Mouse (Mus musculus) liver, embryonic 12.5 days (tissue): ENCODE data around the gene Ccdc42. TPM values are rescaled to one million over a fixed set of nuclear protein-coding genes. Genes with fewer than 3 reads are reported as not detected.
A peak's percentile ranks its signal among the peaks of the same experiment; 100 is the strongest.

Source experiments
- ATAC-seq: fragments of 200-750 bp; cut with Nextera tagmentation; 2 replicates; pipeline ENCODE4 v1.8.0; 2017; ENCODE audit warnings: moderate number of reproducible peaks, mild to moderate bottlenecking, moderate library complexity
- H3K27ac ChIP-seq: fragments of 300-500 bp; sonication (generic); 2 replicates; pipeline ENCODE4 v1.5.1; 2016; ENCODE audit warnings: mild to moderate bottlenecking
- H3K27me3 ChIP-seq: fragments of 300-500 bp; sonication (generic); replicated peaks from 2 replicates; pipeline ENCODE4 v1.6.1; 2016; ENCODE audit warnings: mild to moderate bottlenecking, moderate library complexity
- H3K36me3 ChIP-seq: fragments of 300-500 bp; sonication (generic); 2 replicates; pipeline ENCODE4 v1.6.1; 2016; ENCODE audit warnings: mild to moderate bottlenecking, moderate library complexity
- H3K4me1 ChIP-seq: fragments of 300-500 bp; sonication (generic); 2 replicates; pipeline ENCODE4 v1.6.1; 2016
- H3K4me2 ChIP-seq: fragments of 300-500 bp; sonication (generic); 2 replicates; pipeline ENCODE4 v1.6.1; 2016; ENCODE audit warnings: mild to moderate bottlenecking, moderate library complexity
- H3K4me3 ChIP-seq: fragments of 300-500 bp; sonication (generic); 2 replicates; pipeline ENCODE4 v1.5.1; 2016; ENCODE audit warnings: mild to moderate bottlenecking, moderate library complexity
- H3K9ac ChIP-seq: fragments of 300-500 bp; sonication (generic); 2 replicates; pipeline ENCODE4 v1.6.1; 2016; ENCODE audit warnings: mild to moderate bottlenecking, moderate library complexity
- H3K9me3 ChIP-seq: fragments of 300-500 bp; sonication (generic); replicated peaks from 2 replicates; pipeline ENCODE4 v1.6.1; 2016; ENCODE audit warnings: mild to moderate bottlenecking, moderate library complexity
- WGBS: fragments of 180-500 bp; shearing (Covaris S2); methylation state at CpG from one replicate; pipeline ENCODE4 v1.1.7; 2016; ENCODE audit not compliant: insufficient replicate concordance; 5-methylcytosine and 5-hydroxymethylcytosine counted together
- polyA plus RNA-seq: library from polyadenylated mRNA; unstranded; fragments of >200 nt; fragmentation: Nextera tagmentation; extraction: Ambion mirVana; gene quantifications from 2 replicates; pipeline ENCODE4 v1.2.1, GENCODE M21; 2016

The Ccdc42 gene
- polyA plus RNA-seq, 1 experiment from 2014 or later: 0.15 TPM

GRCm38 (mm10) chr11:68561957-68562950 is 24.6 kb upstream of the Ccdc42 start:
- H3K36me3 ChIP-seq: no peaks in the 10 kb centered on the region
- no peak for ATAC-seq
- H3K4me1 ChIP-seq: no peaks in the 10 kb centered on the region
- H3K9ac ChIP-seq: no peak overlapping the region
- H3K4me2 ChIP-seq: no peak overlapping the region
- no peak overlapping the region for H3K27ac ChIP-seq
- H3K9me3 ChIP-seq: no peaks in the 10 kb centered on the region
- no peak overlapping the region for H3K4me3 ChIP-seq
- WGBS: 59% methylated on average over 11 of the region's 11 CpGs
- H3K27me3 ChIP-seq: peaks cover 10% of the 10 kb centered on the region

GRCm38 (mm10) chr11:68564356-68565031 is 22.3 kb upstream of the Ccdc42 start:
- 63% methylated on average over 13 of the region's 13 CpGs for WGBS

GRCm38 (mm10) chr11:68565032-68565429 is 21.8 kb upstream of the Ccdc42 start:
- Histone ChIP-seq H3K4me3 (no peak overlapping the region), H3K4me2 (no peak overlapping the region), H3K9ac (no peak overlapping the region), H3K9me3 (no peaks in the 10 kb centered on the region), H3K36me3 (no peaks in the 10 kb centered on the region), H3K4me1 (no peaks in the 10 kb centered on the region), H3K27me3 (peaks cover 14% of the 10 kb centered on the region), H3K27ac (no peak overlapping the region)
- WGBS: 73% methylated on average over 3 of the region's 3 CpGs
- ATAC-seq: no peak

More at GRCm38 (mm10) chr11:68564356-68565031, 22.3 kb upstream of the Ccdc42 start:
- Histone ChIP-seq H3K9ac (no peak overlapping the region), H3K4me2 (no peak overlapping the region), H3K9me3 (no peaks in the 10 kb centered on the region), H3K27me3 (peaks cover 14% of the 10 kb centered on the region), H3K27ac (no peak overlapping the region), H3K4me3 (no peak overlapping the region), H3K4me1 (no peaks in the 10 kb centered on the region), H3K36me3 (no peaks in the 10 kb centered on the region)
- ATAC-seq: no peak

GRCm38 (mm10) chr11:68566447-68567059 is 20.3 kb upstream of the Ccdc42 start:
- H3K4me3 ChIP-seq: no peak overlapping the region
- H3K36me3 ChIP-seq: no peaks in the 10 kb centered on the region
- 23% methylated on average over 17 of the region's 17 CpGs for WGBS
- H3K4me2 ChIP-seq: peak overlapping the region; percentile 21
- no peak for ATAC-seq
- H3K27ac ChIP-seq: no peak overlapping the region
- no peaks in the 10 kb centered on the region for H3K4me1 ChIP-seq
- no peak overlapping the region for H3K9ac ChIP-seq
- no peaks in the 10 kb centered on the region for H3K9me3 ChIP-seq
- peaks cover 11% of the 10 kb centered on the region for H3K27me3 ChIP-seq

- Histone ChIP-seq H3K4me1 (no peaks in the 10 kb centered on the region), H3K9me3 (no peaks in the 10 kb centered on the region), H3K27ac (no peak overlapping the region), H3K4me2 (no peak overlapping the region), H3K27me3 (peaks cover 12% of the 10 kb centered on the region), H3K4me3 (no peak overlapping the region), H3K9ac (no peak overlapping the region), H3K36me3 (no peaks in the 10 kb centered on the region)
- no peak for ATAC-seq
- 67% methylated on average over 5 of the region's 5 CpGs for WGBS
Observed at GRCm38 (mm10) chr11:68570861-68571260, 16.0 kb upstream of the Ccdc42 start.

- 79% methylated on average over 1 of the region's 1 CpGs for WGBS
- H3K9me3 ChIP-seq: no peaks in the 10 kb centered on the region
- no peaks in the 10 kb centered on the region for H3K4me1 ChIP-seq
- no peak overlapping the region for H3K4me3 ChIP-seq
- H3K27me3 ChIP-seq: peaks cover 10% of the 10 kb centered on the region; the same call in 1 of the 2 replicates
- ATAC-seq: no peak
- no peak overlapping the region for H3K4me2 ChIP-seq
- H3K36me3 ChIP-seq: no peaks in the 10 kb centered on the region
- no peak overlapping the region for H3K27ac ChIP-seq
- H3K9ac ChIP-seq: no peak overlapping the region
Observed at GRCm38 (mm10) chr11:68577076-68577475, 9.7 kb upstream of the Ccdc42 start.

- H3K9ac ChIP-seq: no peak overlapping the region
- H3K36me3 ChIP-seq: no peaks in the 10 kb centered on the region
- 35% methylated on average over 9 of the region's 9 CpGs for WGBS
- no peak overlapping the region for H3K4me3 ChIP-seq
- H3K4me1 ChIP-seq: no peaks in the 10 kb centered on the region
- no peaks in the 10 kb centered on the region for H3K9me3 ChIP-seq
- no peak for ATAC-seq
- no peak overlapping the region for H3K4me2 ChIP-seq
- no peak overlapping the region for H3K27ac ChIP-seq
- H3K27me3 ChIP-seq: peaks cover 13% of the 10 kb centered on the region; the same call in 1 of the 2 replicates
Observed at GRCm38 (mm10) chr11:68579462-68579881, 7.3 kb upstream of the Ccdc42 start.

GRCm38 (mm10) chr11:68580566-68580965 is 6.3 kb upstream of the Ccdc42 start:
- Histone ChIP-seq H3K27me3 (peaks cover 13% of the 10 kb centered on the region; the same call in 1 of the 2 replicates), H3K9ac (no peak overlapping the region), H3K9me3 (no peaks in the 10 kb centered on the region), H3K36me3 (no peaks in the 10 kb centered on the region), H3K4me2 (no peak overlapping the region), H3K4me3 (no peak overlapping the region), H3K27ac (no peak overlapping the region), H3K4me1 (no peaks in the 10 kb centered on the region)
- WGBS: 41% methylated on average over 6 of the region's 6 CpGs
- no peak for ATAC-seq

GRCm38 (mm10) chr11:68583225-68583624 is 3.6 kb upstream of the Ccdc42 start:
- H3K9me3 ChIP-seq: no peaks in the 10 kb centered on the region
- no peaks in the 10 kb centered on the region for H3K4me1 ChIP-seq
- H3K36me3 ChIP-seq: no peaks in the 10 kb centered on the region
- H3K4me3 ChIP-seq: no peak overlapping the region
- 79% methylated on average over 13 of the region's 13 CpGs for WGBS
- H3K4me2 ChIP-seq: no peak overlapping the region
- peaks cover 13% of the 10 kb centered on the region; the same call in 1 of the 2 replicates for H3K27me3 ChIP-seq
- no peak overlapping the region for H3K9ac ChIP-seq
- ATAC-seq: no peak
- H3K27ac ChIP-seq: no peak overlapping the region

- H3K9ac ChIP-seq: no peak overlapping the region
- ATAC-seq: no peak
- 58% methylated on average over 8 of the region's 8 CpGs for WGBS
- no peaks in the 10 kb centered on the region for H3K9me3 ChIP-seq
- no peak overlapping the region for H3K27ac ChIP-seq
- peaks cover 13% of the 10 kb centered on the region; the same call in 1 of the 2 replicates for H3K27me3 ChIP-seq
- no peak overlapping the region for H3K4me2 ChIP-seq
- H3K4me1 ChIP-seq: no peaks in the 10 kb centered on the region
- no peaks in the 10 kb centered on the region for H3K36me3 ChIP-seq
- no peak overlapping the region for H3K4me3 ChIP-seq
Observed at GRCm38 (mm10) chr11:68583906-68584480, 2.8 kb upstream of the Ccdc42 start.

- 22% methylated on average over 3 of the region's 3 CpGs for WGBS
- H3K27ac ChIP-seq: no peak overlapping the region
- no peaks in the 10 kb centered on the region for H3K36me3 ChIP-seq
Observed at GRCm38 (mm10) chr11:68585890-68586289, 931 bp upstream of the Ccdc42 start.

More at GRCm38 (mm10) chr11:68585890-68586289, 931 bp upstream of the Ccdc42 start:
- Histone ChIP-seq H3K27me3 (peaks cover 18% of the 10 kb centered on the region), H3K9ac (no peak overlapping the region), H3K4me1 (no peaks in the 10 kb centered on the region), H3K9me3 (no peaks in the 10 kb centered on the region), H3K4me2 (no peak overlapping the region), H3K4me3 (no peak overlapping the region)
- no peak for ATAC-seq
